Mouse (Mus musculus): ENCODE data around the gene Fam126a.

Gene Fam126a

GRCm38 (mm10) chr5:24040601-24041000 lies 10.1 kb upstream of the Fam126a start:
- no peak for DNase-seq (ENCODE audit: low spot score)

- peak; percentile 29 for DNase-seq (ENCODE audit: low spot score)
Observed at GRCm38 (mm10) chr5:24039423-24039822, 8.9 kb upstream of the Fam126a start.

DNA sequence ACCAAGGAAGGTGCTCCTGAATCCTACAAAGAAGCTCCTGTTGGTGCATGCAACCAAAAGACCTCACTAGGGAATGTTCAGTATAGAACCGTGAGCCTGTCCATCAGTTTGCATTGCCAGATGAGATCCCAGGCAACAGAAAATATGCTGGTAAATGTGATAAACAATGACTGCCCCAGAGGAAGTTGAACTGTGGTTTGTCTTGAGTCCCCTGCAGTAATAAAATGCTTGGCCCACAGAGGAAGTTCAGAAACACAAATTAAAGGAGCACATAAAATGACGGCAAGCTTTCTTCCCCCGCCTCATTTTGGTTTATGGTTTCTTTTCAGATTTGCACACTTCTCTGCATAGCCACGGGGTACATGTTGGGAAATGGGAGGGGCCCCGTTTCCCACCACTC lies 8.3 kb upstream of the Fam126a start:
- DNase-seq (ENCODE audit: low spot score) = no peak

DNA sequence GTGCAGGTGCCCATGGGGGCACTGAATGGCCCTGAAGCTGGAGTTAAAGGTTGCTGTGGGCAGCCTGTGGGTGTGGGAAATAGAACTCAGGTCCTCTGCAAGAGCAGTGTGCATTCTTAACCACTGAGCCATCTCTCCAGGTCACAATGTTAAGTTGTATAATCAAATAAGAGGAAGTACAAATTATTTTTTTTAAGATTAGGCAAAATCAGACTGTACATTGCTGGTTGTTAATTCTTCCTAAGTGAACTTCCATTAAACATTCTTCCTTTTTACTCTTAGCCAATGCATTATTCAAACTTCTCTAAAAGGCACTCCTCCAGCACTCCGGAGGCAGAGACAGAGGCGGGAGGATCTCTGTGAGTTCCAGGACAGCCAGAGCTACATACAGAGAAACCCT lies 7.7 kb upstream of the Fam126a start:
- no peak for DNase-seq (ENCODE audit: low spot score)

DNA sequence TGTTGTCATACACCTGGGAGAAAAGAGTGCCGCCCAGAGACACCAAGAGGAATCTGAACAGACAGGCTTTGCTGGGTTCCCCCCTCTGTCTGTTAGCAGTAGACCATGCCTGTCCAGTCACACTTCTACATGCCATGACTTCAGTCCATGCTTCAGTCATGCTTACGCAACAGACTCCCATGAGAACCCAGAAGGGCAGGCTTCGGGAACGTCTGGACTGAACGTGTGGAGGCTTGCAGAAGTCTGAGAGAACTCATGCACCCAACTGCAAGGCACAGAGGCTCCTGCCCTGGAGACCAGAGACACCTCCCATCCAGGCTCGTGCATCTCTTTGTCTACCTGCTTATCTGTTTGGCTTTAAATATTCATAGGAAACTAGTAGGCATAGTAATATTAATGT lies 6.2 kb upstream of the Fam126a start:
- DNase-seq (ENCODE audit: low spot score) = peak; percentile 33

DNA sequence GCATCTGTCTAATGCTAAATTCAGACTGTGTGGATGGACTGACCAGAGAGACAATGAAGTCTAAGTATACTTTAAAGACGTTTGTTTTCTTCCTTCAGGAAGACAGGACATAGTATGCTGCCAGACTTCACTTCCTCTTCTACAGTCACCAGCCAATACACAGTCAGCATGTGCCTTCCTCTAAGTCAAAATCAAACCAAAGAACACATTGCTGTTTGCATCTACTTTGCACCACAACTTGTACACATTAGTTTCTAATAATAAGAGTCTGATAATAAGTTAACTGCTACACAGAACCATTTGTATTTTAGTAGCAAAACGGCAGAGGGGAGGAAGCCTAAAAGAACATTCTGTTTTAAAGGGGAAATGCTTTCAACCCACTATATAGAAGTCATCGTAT lies 4.5 kb upstream of the Fam126a start:
- no peak for DNase-seq (ENCODE audit: low spot score)

DNA sequence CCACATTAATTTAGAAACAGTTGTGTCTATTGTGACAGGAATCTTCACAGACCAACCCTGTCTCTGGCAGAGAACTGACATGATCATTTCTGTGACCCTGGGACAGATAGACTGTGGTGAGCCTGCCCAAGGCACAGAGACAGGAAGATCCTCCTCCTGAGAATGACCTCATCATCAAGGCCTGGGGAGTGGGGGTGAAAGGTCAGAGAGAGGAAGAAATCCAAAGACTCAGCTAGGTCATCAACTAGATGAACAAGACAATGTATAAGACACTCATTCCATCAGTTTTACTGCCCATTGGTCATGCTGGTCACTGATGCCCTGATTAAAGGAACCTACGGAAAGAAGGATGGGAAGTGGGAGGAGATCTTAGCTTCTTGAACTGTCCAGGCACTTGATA lies 3.6 kb upstream of the Fam126a start:
- DNase-seq (ENCODE audit: low spot score) = no peak

GRCm38 (mm10) chr5:24029946-24030578 lies 428 bp downstream of the Fam126a start:
- peak; percentile 33 for DNase-seq (ENCODE audit: low spot score)

- peak; percentile 61 for DNase-seq (ENCODE audit: low spot score)
Observed at GRCm38 (mm10) chr5:24029331-24029771, 1.1 kb downstream of the Fam126a start.

GRCm38 (mm10) chr5:24024957-24025356 lies 5.5 kb downstream of the Fam126a start:
- DNase-seq (ENCODE audit: low spot score) = no peak

GRCm38 (mm10) chr5:24023226-24023625 lies 7.3 kb downstream of the Fam126a start:
- no peak for DNase-seq (ENCODE audit: low spot score)

DNA sequence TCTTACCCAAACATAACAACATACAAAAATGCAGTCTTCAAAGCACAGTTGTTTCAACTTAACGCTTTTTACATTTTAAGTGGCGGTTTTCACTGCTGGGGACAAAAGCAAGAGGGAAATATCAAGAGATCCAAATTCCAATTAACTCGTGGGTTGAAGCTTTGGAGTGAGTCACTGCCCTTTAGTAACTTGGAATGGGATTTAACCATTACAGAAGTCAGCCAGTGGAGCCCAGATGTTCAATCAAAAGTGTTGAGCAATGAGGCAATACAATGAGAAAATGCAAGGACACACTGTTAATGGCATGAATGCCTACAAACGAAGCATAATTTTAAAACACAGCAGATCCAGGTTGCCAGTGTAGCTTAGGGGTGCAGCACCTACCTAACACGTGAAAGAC lies 8.8 kb downstream of the Fam126a start:
- peak; percentile 62 for DNase-seq (ENCODE audit: low spot score)

- no peak for DNase-seq (ENCODE audit: low spot score)
Observed at GRCm38 (mm10) chr5:24020380-24020779, 10.1 kb downstream of the Fam126a start.

DNA sequence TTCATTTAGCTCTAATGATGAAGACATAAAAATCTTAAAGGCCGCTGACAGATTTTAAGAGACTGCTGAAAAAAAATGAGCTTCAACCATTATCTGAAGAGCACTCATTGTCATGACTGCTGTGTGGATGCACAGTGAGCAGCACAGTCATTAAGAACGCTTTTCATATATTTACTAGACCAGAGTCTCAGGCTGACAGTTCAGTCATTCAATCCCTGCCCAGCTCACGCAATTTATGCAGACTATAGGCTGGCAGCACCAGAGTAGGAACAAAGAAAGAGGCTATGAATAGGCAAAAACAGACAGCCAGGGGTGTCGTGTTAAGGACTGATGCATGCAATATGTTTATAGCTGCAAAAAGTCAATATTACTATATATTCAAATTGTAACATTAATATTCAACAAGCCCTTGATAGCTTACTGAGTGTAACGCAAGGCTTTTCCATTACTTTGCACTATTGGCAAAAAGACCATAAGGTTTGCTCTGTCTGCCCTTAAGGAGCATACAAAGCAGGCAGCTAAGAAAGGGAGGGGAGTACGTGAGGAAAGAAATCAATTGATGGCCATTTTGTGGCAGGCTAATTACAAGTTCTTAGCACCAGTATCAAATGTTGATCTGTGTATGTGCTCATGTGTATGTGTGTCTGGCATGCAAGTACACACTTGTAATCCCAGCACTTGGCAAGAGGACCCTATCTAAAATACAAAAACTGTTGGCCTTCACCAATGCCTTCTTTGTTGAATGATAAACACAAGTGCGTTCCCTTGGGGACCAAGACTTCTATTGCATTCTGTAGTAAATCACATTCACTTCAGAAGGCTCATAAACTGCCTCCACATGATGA lies 10.9 kb downstream of the Fam126a start:
- DNase-seq (ENCODE audit: low spot score) = no peak

DNA sequence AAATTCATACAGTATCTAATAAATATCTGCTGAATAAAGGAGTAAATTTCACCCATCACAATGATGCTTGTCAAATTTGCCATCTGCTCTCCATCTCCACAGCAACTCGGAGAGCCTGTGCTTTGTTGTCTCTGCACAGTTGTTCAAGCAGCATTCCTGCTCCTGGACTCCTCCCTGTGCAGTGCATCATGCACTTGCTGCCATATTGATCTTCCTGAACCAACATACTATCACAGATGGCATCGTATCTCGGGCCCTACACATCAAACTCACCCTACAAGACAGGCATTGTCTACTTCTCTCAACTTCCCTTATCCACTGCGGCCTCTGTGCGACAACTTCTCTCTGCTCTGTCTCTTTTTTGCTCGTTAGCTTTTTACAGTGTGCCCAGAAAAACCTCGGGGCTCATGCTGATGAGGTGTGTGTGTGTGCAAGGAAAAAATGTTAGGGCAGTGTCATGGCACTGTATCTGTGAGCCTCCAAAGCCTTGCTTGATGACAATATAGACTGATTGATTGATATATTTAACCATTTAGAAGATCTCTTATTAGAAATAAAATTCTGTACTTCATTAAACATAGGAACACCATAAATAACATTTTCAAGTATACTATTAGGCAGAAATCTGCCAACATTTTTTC lies 11.7 kb downstream of the Fam126a start:
- no peak for DNase-seq (ENCODE audit: low spot score)

- no peak for DNase-seq (ENCODE audit: low spot score)
Observed at GRCm38 (mm10) chr5:24016912-24017311, 13.6 kb downstream of the Fam126a start.

DNA sequence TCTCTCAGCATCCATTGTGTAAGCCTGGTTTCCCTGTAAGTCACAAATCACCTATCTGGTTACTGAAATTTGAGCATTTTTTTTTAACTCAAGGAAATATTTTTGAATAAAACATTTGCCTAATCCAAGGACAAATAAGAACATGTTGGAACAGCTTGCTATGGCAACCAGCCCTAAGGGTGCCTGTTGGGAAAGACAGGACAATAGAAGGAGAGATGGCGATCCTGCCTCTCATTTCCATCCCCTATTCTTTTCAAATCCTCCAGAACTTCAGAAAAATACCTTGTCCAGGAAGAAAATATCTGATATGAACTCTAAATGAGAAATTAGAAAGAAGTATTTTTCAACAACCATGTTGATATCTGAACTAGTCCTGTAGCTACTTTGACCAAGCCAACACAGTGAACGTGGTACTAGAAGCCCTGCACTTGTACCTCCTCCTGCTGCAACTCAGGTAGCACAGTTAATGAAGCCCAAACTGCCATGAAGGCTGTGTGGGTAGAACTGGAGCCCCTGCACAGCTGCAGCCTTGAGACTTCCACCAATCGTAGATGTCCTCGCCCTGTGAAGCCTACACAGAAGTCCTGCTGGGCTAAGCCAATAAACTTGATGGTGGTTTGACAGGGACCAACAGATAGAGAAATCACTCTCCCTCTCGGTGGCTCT lies 17.0 kb downstream of the Fam126a start:
- DNase-seq (ENCODE audit: low spot score) = no peak

- no peak for DNase-seq (ENCODE audit: low spot score)
Observed at GRCm38 (mm10) chr5:23999083-23999671, 31.3 kb downstream of the Fam126a start.

DNA sequence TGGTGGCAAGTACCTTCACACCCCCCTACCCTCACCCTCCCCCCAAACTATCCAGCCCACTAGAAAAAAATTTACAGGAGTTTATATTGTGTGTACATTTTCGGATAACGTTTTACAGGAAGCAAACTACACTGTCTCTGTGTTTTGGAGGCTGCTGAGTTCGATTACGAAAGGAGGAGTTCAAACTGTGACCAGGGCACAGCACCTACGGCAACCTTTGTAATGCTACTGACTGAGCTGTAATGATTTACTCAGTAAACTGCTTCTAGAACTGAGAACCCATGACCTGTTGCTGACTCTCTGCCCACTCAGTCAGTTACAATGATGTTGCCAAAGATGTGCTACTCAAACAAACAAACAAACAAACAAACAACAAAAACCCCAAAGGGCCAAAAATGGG lies 34.5 kb downstream of the Fam126a start:
- peak; percentile 17 for DNase-seq (ENCODE audit: low spot score)

DNA sequence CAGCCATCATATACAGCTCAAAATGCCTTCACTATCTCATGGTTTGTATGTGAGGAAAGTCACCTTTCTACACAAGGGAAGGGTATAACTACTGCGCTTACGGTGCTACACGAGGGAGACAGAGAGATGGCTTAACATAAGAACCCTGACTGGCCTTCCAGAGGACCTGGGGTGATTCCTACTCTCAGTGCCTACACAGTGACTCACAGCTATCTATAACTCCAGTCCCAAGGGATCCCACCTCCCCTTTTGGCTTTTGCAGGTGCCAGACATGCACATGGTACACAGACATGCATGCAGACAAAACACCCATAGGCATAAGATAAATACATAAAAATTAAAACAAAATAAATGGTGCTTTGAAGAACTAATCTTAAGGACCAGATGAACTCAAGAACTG lies 35.6 kb downstream of the Fam126a start:
- no peak for DNase-seq (ENCODE audit: low spot score)

DNA sequence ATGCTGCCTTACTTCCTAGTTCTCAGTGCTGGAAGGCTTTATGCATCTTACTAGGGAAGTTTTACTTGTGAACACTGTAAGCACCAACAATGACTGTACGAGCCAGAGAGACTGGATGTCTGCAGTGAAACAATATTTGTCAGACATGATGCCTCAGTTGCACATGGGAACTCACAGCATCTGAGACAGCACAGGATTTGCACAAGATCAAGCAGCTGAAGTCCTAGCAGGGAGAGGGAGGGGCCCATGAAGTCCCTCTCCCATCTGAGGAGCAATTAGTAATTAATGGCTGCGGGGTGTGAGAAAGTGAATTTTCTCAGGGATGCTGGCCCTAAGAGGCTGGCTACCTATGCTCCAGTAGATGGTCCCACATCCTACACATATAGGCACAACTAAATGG lies 36.3 kb downstream of the Fam126a start:
- DNase-seq (ENCODE audit: low spot score) = no peak

DNA sequence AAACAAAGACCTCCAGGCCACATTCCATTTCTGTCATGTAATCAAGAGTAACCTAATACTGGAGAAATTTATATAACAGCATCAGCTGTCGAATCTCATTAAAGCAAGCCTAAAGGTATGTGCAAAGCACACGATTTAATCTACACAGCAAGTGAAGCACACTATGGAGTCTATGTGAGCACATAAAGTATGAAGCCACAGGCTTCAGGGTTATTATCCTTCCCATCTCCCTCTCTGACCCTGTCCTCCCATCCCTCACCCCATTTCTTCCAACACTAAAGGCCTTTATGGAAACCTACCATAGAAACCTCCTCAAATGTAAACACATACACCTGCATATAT lies 37.0 kb downstream of the Fam126a start:
- no peak for DNase-seq (ENCODE audit: low spot score)

All from adipocyte (in vitro differentiated cells).